Mouse (Mus musculus): Measurements from ENCODE around the gene Cenpp. TPM values are rescaled to one million over a fixed set of nuclear protein-coding genes. Genes with fewer than 3 reads are reported as not detected.

Gene Cenpp
- polyA plus RNA-seq, 1 experiment: not detected

DNA sequence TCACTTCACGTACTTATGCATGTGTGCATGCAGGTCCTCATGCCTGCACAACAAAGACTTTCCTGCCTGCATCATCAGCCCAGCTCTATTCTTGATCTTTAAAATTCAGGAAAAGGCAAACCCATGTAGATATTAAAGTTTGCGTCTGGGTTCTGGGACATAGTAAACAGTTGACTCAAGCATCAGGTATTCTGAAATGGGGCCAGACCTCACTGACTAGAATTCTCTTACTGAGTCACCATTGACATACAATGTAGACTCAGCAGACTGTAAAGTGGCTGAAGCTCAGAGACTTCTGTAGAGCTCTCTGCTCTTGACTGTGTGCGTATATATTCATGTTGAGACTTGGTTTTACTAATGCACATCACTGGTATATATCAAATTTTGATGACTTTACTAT, 103.0 kb downstream of the Cenpp start:
- no peaks in the 10 kb centered on the region for H3K4me1 ChIP-seq (ENCODE audit: control insufficient read depth, insufficient read depth, low read length)
- 97% methylated on average over 3 of the region's 3 CpGs for WGBS
- TF ChIP-seq CTCF (IDR thresholded peaks at IDR 0.05; ENCODE audit: insufficient read depth, low read depth, low read length) (no peak), POLR2A (IDR thresholded peaks at IDR 0.05; ENCODE audit: insufficient read depth, low read depth, low read length) (no peak)
- no peak overlapping the region for H3K4me3 ChIP-seq (ENCODE audit: insufficient read depth, low read depth, low read length)
- H3K27ac ChIP-seq (ENCODE audit: insufficient read depth, low read depth, low read length): no peak overlapping the region

DNA sequence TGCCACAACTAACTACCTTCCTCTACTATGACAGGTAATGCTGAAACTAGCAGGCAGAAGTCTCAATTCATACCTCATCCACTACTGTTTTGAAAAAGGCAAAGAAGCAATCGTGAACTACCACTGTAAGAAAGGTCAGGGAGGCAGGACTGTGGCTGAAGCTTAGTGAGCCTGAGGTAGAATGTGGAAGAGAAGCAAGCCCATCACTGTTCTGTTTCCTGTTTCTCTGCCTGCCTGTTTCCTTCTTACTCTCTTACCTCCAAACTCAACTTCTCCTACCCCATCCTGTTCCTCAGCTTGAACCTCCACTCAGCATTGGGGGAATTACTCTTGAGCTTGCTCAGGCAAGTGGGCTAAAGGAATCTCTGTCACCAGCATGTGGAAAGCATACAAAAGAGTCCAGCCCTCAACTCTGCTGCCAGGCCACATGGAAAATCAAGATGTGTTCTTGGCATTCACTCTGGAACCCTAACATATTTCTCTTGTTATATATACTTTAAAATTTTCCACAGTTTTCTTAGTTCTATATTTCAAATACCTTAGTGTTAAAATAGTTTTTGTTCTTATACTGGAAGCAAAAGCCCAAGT, 104.9 kb downstream of the Cenpp start:
- Histone ChIP-seq H3K4me3 (ENCODE audit: insufficient read depth, low read depth, low read length) (no peak overlapping the region), H3K4me1 (ENCODE audit: control insufficient read depth, insufficient read depth, low read length) (no peaks in the 10 kb centered on the region), H3K27ac (ENCODE audit: insufficient read depth, low read depth, low read length) (no peak overlapping the region)
- WGBS: 71% methylated on average over 1 of the region's 1 CpGs
- TF ChIP-seq POLR2A (IDR thresholded peaks at IDR 0.05; ENCODE audit: insufficient read depth, low read depth, low read length) (no peak), CTCF (IDR thresholded peaks at IDR 0.05; ENCODE audit: insufficient read depth, low read depth, low read length) (no peak)

DNA sequence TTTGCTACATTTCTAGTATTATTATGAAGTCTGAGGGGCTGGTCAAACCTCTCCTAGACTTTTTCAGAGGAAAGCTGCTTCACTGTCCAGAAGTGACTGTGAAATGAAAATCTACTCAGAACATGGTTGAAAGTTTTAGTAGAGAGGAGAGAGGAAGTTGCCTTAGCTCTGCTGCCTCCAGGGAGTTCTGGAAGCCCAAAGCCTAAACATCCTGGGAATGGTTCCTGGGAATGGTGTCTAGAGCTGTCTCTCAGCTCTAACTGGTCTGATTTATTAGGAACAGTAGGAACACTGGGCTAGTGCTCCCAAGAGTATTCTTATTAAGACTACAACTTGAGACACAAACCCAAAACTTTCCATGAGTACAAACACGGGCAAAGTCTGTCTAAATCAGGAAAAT, 106.1 kb downstream of the Cenpp start:
- TF ChIP-seq POLR2A (IDR thresholded peaks at IDR 0.05; ENCODE audit: insufficient read depth, low read depth, low read length) (no peak), CTCF (IDR thresholded peaks at IDR 0.05; ENCODE audit: insufficient read depth, low read depth, low read length) (no peak)
- WGBS: 86% methylated on average over 1 of the region's 1 CpGs
- no peak overlapping the region for H3K4me3 ChIP-seq (ENCODE audit: insufficient read depth, low read depth, low read length)

DNA sequence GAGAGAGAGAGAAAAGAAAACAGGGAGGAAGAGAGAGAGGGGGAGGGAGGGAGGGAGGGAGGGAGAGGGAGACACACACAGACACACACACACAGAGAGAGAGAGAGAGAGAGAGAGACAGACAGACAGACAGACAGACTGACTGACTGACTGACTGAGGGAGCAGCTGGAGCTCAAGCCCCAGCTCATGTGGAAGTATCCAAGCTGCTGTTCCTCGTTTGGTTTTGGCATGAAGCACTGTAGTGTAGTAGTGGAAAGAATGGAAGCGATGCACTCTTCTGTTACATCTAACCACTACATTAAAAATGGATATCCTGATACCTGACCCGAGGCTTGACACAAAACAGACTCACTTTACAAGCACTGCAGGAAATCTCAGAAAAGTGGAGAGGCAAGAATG, 106.9 kb downstream of the Cenpp start:
- H3K27ac ChIP-seq (ENCODE audit: insufficient read depth, low read depth, low read length): no peak overlapping the region
- 53% methylated on average over 3 of the region's 3 CpGs for WGBS
- TF ChIP-seq CTCF (IDR thresholded peaks at IDR 0.05; ENCODE audit: insufficient read depth, low read depth, low read length) (no peak), POLR2A (IDR thresholded peaks at IDR 0.05; ENCODE audit: insufficient read depth, low read depth, low read length) (no peak)
- no peaks in the 10 kb centered on the region for H3K4me1 ChIP-seq (ENCODE audit: control insufficient read depth, insufficient read depth, low read length)
- H3K4me3 ChIP-seq (ENCODE audit: insufficient read depth, low read depth, low read length): no peak overlapping the region

More for the DNA sequence above, 106.1 kb downstream of the Cenpp start:
- Histone ChIP-seq H3K27ac (ENCODE audit: insufficient read depth, low read depth, low read length) (no peak overlapping the region), H3K4me1 (ENCODE audit: control insufficient read depth, insufficient read depth, low read length) (no peaks in the 10 kb centered on the region)

DNA sequence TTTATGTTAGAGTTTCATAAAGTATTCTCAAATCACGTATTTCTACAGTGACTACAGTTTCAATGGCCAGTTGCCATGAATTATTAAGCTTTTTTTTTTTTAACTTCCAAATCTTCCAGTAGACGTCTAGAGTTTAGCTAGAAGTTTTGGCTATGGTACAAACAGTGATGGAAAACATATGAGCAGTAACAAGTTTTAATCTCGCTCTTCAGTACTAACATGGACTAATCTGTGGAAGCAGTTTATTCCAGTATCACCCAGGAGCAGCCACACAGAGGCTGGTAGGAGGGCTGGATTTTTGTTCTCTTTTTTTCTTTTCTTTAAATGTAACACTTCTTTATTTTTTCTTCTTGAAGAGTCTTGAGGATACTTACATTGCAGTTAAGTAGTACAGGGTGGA, 108.3 kb downstream of the Cenpp start, which contains the start of gene Aspn:
TSS of gene Aspn (plus strand) at position 165 of the 400 bp plus-strand sequence.
- H3K4me3 ChIP-seq (ENCODE audit: insufficient read depth, low read depth, low read length): no peak within 1 kb of the TSS
- H3K4me1 ChIP-seq (ENCODE audit: control insufficient read depth, insufficient read depth, low read length): no peaks in the 10 kb centered on the region
- no peak within 1 kb of the TSS for H3K27ac ChIP-seq (ENCODE audit: insufficient read depth, low read depth, low read length)
- TF ChIP-seq CTCF (IDR thresholded peaks at IDR 0.05; ENCODE audit: insufficient read depth, low read depth, low read length): no peak
- 84% methylated on average over 3 of the region's 3 CpGs for WGBS

DNA sequence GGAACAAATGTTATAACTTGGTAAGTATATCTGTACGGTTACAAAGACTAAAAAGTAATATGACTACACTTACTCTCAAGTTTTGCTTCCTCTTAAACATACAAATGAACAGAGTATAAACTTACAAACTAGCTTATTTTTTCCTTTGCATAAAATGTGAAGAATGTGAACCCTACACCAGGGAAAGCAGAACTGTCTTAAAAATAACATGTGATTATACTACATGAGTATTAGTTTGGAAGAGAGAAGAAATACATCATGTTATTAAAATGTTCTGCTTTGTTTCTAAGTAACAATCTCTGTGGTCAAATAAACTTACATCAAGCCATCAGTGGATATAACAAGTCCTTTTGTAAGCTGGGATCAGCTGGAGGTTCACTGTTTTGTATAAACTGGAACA, 113.9 kb downstream of the Cenpp start:
- Histone ChIP-seq H3K27ac (ENCODE audit: insufficient read depth, low read depth, low read length) (no peak overlapping the region), H3K4me3 (ENCODE audit: insufficient read depth, low read depth, low read length) (no peak overlapping the region), H3K4me1 (ENCODE audit: control insufficient read depth, insufficient read depth, low read length) (no peaks in the 10 kb centered on the region)
- TF ChIP-seq POLR2A (IDR thresholded peaks at IDR 0.05; ENCODE audit: insufficient read depth, low read depth, low read length): no peak
- no peak for TF ChIP-seq CTCF (IDR thresholded peaks at IDR 0.05; ENCODE audit: insufficient read depth, low read depth, low read length)
- WGBS: 79% methylated on average over 1 of the region's 1 CpGs

DNA sequence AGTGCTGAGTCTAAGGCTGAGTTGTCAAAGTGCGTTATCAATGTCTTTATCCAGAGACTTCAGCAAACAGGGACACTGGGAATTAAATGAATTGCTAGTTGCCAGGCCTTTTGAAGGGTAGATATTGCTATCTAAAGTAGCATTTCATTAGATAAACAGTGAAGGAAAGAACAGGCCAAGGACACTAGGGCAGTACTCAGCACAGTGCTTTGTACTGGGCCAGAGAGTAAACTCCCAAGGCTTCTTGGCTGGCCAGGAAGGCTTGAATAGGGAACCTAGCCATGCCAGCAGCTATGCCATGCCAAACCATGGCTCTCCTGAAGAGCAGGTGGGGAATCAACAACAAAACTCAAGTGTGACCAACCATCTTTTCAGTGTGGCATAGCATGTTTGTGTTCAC, 115.6 kb downstream of the Cenpp start:
- 98% methylated on average over 1 of the region's 1 CpGs for WGBS

DNA sequence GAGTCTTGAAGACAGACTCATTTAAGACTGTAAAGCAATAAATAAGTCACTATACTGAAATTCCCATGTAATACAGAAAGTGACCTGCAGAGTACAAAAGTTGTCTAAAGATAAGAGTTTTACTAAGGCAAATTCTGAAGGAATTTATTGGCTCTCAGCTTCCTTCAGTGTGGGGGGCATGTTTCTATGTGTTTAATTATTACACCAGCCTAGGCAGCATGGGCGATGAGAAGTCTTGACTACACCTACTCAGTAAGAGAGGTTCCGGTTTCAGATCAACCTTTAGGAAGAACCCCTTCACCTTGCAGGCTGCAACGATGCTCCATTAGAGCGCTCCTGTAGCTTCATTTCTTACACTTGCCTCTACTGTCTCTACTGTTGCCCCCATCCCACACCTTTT, 121.9 kb downstream of the Cenpp start:
- H3K4me3 ChIP-seq (ENCODE audit: insufficient read depth, low read depth, low read length): no peak overlapping the region
- TF ChIP-seq CTCF (IDR thresholded peaks at IDR 0.05; ENCODE audit: insufficient read depth, low read depth, low read length) (no peak), POLR2A (IDR thresholded peaks at IDR 0.05; ENCODE audit: insufficient read depth, low read depth, low read length) (no peak)
- H3K4me1 ChIP-seq (ENCODE audit: control insufficient read depth, insufficient read depth, low read length): no peaks in the 10 kb centered on the region
- no peak overlapping the region for H3K27ac ChIP-seq (ENCODE audit: insufficient read depth, low read depth, low read length)
- WGBS: 98% methylated on average over 4 of the region's 4 CpGs

More for the DNA sequence above, 115.6 kb downstream of the Cenpp start:
- H3K4me3 ChIP-seq (ENCODE audit: insufficient read depth, low read depth, low read length): no peak overlapping the region
- H3K27ac ChIP-seq (ENCODE audit: insufficient read depth, low read depth, low read length): no peak overlapping the region
- TF ChIP-seq CTCF (IDR thresholded peaks at IDR 0.05; ENCODE audit: insufficient read depth, low read depth, low read length) (no peak), POLR2A (IDR thresholded peaks at IDR 0.05; ENCODE audit: insufficient read depth, low read depth, low read length) (no peak)
- no peaks in the 10 kb centered on the region for H3K4me1 ChIP-seq (ENCODE audit: control insufficient read depth, insufficient read depth, low read length)

DNA sequence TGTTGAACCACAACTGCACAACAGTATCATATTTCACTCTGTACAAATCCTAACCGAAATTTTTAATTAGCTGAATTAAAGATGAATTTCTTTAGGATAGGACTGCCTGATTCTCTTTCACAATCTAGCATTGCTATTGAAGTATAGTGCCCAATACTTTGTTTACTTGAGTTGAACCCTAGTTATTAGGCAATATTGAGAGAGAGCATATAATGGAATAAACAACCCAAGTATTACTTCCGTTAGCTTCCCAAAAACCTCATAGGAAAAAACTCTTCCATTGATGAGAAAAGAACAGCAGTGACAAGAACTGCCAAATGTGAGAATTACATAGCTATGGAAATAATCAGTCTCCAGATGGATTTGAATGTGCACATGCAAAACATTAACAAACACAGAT, 126.3 kb downstream of the Cenpp start:
- no peak overlapping the region for H3K27ac ChIP-seq (ENCODE audit: insufficient read depth, low read depth, low read length)

DNA sequence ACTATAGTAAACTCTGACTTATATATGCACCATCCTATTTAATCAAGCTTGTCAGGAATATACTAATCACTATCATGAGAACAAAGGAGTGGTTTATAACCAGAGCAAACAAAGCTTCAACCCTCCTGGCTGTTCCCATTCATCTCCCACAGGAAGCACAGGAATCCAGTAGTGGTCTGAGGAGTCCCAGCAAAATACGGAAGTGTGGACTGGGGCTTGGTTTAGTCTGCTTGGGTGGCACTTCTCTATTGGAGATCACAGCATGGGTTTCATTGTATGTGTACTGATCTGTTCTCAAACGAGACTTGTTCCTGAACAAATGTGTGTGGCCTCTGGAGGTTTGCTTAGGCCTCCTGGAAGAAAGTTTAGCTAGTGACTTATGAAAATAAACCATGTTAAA, 133.8 kb downstream of the Cenpp start:
- TF ChIP-seq CTCF (IDR thresholded peaks at IDR 0.05; ENCODE audit: insufficient read depth, low read depth, low read length) (no peak), POLR2A (IDR thresholded peaks at IDR 0.05; ENCODE audit: insufficient read depth, low read depth, low read length) (no peak)
- Histone ChIP-seq H3K27ac (ENCODE audit: insufficient read depth, low read depth, low read length) (no peak overlapping the region), H3K4me1 (ENCODE audit: control insufficient read depth, insufficient read depth, low read length) (no peaks in the 10 kb centered on the region), H3K4me3 (ENCODE audit: insufficient read depth, low read depth, low read length) (no peak overlapping the region)
- WGBS: 54% methylated on average over 2 of the region's 2 CpGs

More for the DNA sequence above, 126.3 kb downstream of the Cenpp start:
- WGBS: 88% methylated on average over 2 of the region's 2 CpGs
- Histone ChIP-seq H3K4me3 (ENCODE audit: insufficient read depth, low read depth, low read length) (no peak overlapping the region), H3K4me1 (ENCODE audit: control insufficient read depth, insufficient read depth, low read length) (no peaks in the 10 kb centered on the region)
- TF ChIP-seq POLR2A (IDR thresholded peaks at IDR 0.05; ENCODE audit: insufficient read depth, low read depth, low read length): no peak
- no peak for TF ChIP-seq CTCF (IDR thresholded peaks at IDR 0.05; ENCODE audit: insufficient read depth, low read depth, low read length)

Measured in olfactory bulb, adult 2 months (tissue).